Mouse (Mus musculus): ENCODE measurements around the gene Rpl12. TPM values are rescaled to one million over a fixed set of nuclear protein-coding genes. Genes with fewer than 3 reads are reported as not detected.

Gene Rpl12
- total RNA-seq (2014; fragmentation: Nextera tagmentation) (4,306 and 4,312 TPM in 2 replicates), total RNA-seq (2017) (1,968 and 2,280 TPM in 2 replicates), polyA plus RNA-seq (2012) (2,853 and 2,936 TPM in 2 replicates)

DNA sequence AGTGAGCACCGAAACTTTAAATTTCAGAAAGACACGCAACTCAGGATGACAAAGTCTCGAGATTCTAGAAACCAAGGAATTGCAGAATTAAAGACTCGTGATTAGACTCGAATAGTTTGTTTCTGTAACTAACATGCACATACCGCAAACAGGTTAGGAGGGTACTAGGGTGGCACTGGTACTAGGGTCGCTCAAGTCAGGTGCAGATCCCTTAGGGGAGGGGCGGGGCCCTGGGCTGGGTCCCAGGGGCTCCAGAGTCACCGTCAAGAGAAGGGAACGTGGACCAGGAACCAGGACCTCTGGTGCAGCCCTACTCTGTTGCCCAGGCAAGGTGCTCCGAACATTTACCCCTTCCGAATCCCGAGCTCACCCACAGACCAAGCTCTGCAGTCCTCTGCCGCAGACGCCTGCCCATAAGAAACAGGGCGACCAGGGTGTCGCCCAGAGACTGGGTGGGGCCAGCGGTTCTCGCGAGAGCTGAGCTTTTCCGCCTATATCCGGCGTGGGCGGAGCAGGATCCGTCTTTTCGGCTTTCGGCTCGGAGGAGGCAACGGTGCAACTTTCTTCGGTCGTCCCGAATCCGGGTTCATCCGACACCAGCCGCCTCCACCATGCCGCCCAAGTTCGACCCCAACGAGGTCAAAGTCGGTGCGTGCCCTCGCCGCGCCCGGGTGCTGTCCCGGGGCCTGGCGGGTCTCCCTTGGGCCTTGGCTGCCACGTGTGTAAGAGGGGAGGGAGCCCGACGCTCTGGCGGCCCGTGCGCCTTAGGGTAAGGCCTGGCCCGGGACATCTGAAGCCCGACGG, at the start of gene Rpl12, which contains the start of gene Lrsam1:
TSS of gene Rpl12 (plus strand) at position 368 of the 804 bp plus-strand sequence.
TSS of gene Lrsam1 (minus strand) at position 423 of the 804 bp plus-strand sequence.
- no peaks in the 10 kb centered on the region for H3K9me3 ChIP-seq (replicated peaks)
- peaks cover 72% of the 10 kb centered on the region for H3K36me3 ChIP-seq (replicated peaks)
- TF ChIP-seq POLR2AphosphoS5 (IDR thresholded peaks at IDR 0.05; ENCODE audit: insufficient replicate concordance, low read depth, low read length) (peak; percentile 81; the same call in 1 of the 2 replicates), GATA1 (IDR thresholded peaks at IDR 0.05; ENCODE audit: borderline replicate concordance, low read length) (no peak)
- peak; percentile 95 for DNase-seq (ENCODE audit: low spot score)
- peak within 1 kb of the TSS; percentile 84 for H3K4me3 ChIP-seq (ENCODE audit: low read depth, low read length)
- peak; percentile 64 for ATAC-seq (ENCODE audit: extremely low read depth, insufficient number of reproducible peaks, low FRiP score, poor library complexity, severe bottlenecking)
- H3K4me1 ChIP-seq (ENCODE audit: insufficient read depth, low read depth, low read length) = peaks cover 42% of the 10 kb centered on the region
- H3K27me3 ChIP-seq (ENCODE audit: insufficient read depth, low read length) = no peaks in the 10 kb centered on the region

DNA sequence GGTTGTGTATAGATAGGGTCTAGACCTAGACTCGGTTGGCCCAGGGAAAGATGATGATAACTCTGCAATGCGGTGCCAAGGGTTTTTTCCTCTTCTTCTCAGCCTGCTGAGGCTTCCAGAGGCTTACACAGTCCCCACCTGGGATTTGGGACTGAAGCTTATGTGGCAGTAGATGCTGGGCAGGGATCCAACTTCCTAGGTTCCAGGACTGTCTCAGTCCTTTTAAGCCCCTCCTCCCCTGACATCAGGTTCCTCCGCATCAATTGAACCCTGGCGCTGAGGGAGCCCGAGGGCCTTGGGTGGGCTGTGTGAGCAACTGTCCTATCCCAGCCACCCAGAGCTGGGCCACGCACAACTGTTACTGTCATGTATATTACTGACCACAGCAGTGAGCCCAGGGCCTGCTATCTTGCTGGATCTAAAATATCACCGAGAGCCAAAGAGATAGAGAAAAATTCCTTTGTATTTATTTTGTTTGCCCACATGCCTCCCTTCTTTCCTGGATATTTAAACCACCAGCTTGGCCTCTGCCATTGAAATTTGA, 49.6 kb upstream of the Rpl12 start:
- H3K36me3 ChIP-seq (replicated peaks) = no peaks in the 10 kb centered on the region
- TF ChIP-seq TAL1 (conservative IDR thresholded peaks at IDR 0.05; ENCODE audit: low read depth, low read length) (no peak), CTCF (IDR thresholded peaks at IDR 0.05; ENCODE audit: low read depth, low read length) (no peak), POLR2AphosphoS5 (IDR thresholded peaks at IDR 0.05; ENCODE audit: insufficient replicate concordance, low read depth, low read length) (no peak), GATA2 (IDR thresholded peaks at IDR 0.05; ENCODE audit: borderline replicate concordance, low read depth, low read length) (no peak), GATA1 (IDR thresholded peaks at IDR 0.05; ENCODE audit: borderline replicate concordance, low read length) (no peak)
- ATAC-seq (ENCODE audit: extremely low read depth, insufficient number of reproducible peaks, low FRiP score, poor library complexity, severe bottlenecking) (no peak), DNase-seq (ENCODE audit: low spot score) (no peak)
- peaks cover 4% of the 10 kb centered on the region for H3K4me1 ChIP-seq (ENCODE audit: insufficient read depth, low read depth, low read length)
- H3K9me3 ChIP-seq (replicated peaks) = no peaks in the 10 kb centered on the region
- no peak overlapping the region for H3K4me3 ChIP-seq (ENCODE audit: low read depth, low read length)
- H3K27me3 ChIP-seq (ENCODE audit: insufficient read depth, low read length) = peaks cover 52% of the 10 kb centered on the region

DNA sequence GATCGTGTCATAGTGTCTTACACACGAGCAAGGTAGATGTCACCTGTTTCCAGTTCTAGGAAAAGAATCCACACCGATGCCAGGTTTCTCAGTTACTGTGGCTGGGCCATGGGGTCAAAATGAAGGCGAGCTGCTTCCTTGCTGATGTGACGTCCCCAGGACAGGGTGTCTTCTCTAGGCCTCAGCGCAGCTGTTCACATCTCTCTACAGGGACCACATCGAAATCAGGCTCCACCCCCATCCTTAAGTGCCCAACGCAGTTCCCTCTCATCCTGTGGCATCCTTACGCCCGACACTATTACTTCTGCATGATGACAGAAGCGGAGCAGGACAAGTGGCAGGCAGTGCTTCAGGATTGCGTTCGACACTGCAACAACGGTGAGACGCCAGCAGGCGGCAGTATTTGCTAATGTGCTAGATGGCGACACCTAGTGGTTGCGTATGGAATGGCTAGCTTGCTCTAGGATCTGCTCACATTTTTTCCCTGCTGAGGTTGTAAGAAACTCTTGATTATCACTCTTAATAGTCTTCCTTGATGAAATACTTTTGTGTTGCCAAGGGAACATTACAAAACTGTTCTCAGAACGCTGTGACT, 49.1 kb upstream of the Rpl12 start:
- TF ChIP-seq CTCF (IDR thresholded peaks at IDR 0.05; ENCODE audit: low read depth, low read length) = peak; percentile 100
- no peak for TF ChIP-seq GATA1 (IDR thresholded peaks at IDR 0.05; ENCODE audit: borderline replicate concordance, low read length)
- TF ChIP-seq TAL1 (conservative IDR thresholded peaks at IDR 0.05; ENCODE audit: low read depth, low read length) = no peak
- H3K4me3 ChIP-seq (ENCODE audit: low read depth, low read length) = no peak overlapping the region

DNA sequence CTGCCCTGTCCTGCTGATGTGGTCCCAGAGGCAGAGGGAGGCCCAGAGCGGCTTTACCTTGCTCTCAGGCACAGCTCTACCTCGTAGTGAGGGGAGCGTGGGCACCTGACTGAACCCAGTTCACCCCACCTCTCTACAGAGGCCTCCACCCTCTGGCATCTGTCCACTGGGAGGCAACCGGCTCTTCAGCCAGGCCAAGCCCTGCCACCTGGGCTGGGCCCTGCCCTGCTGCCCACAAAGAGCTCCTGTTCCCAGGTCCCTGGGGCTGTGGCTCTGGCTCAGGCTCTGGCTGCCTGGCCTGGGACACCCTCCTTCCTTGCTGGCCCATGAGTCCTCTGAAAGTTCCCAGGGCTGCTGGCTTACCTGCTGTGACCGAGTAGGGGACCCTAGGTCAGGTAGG, 47.0 kb upstream of the Rpl12 start:
- no peak for ATAC-seq (ENCODE audit: extremely low read depth, insufficient number of reproducible peaks, low FRiP score, poor library complexity, severe bottlenecking)
- TF ChIP-seq GATA2 (IDR thresholded peaks at IDR 0.05; ENCODE audit: borderline replicate concordance, low read depth, low read length) (no peak), GATA1 (IDR thresholded peaks at IDR 0.05; ENCODE audit: borderline replicate concordance, low read length) (no peak), TAL1 (conservative IDR thresholded peaks at IDR 0.05; ENCODE audit: low read depth, low read length) (no peak), CTCF (IDR thresholded peaks at IDR 0.05; ENCODE audit: low read depth, low read length) (no peak), POLR2AphosphoS5 (IDR thresholded peaks at IDR 0.05; ENCODE audit: insufficient replicate concordance, low read depth, low read length) (no peak)
- H3K4me1 ChIP-seq (ENCODE audit: insufficient read depth, low read depth, low read length) = peaks cover 13% of the 10 kb centered on the region
- H3K4me3 ChIP-seq (ENCODE audit: low read depth, low read length) = no peak overlapping the region
- no peaks in the 10 kb centered on the region for H3K9me3 ChIP-seq (replicated peaks)
- no peaks in the 10 kb centered on the region for H3K36me3 ChIP-seq (replicated peaks)
- no peak for DNase-seq (ENCODE audit: low spot score)
- peaks cover 48% of the 10 kb centered on the region for H3K27me3 ChIP-seq (ENCODE audit: insufficient read depth, low read length)

More for the DNA sequence above, 49.1 kb upstream of the Rpl12 start:
- H3K9me3 ChIP-seq (replicated peaks) = no peaks in the 10 kb centered on the region
- H3K4me1 ChIP-seq (ENCODE audit: insufficient read depth, low read depth, low read length) = peaks cover 7% of the 10 kb centered on the region
- H3K36me3 ChIP-seq (replicated peaks) = no peaks in the 10 kb centered on the region
- peaks cover 47% of the 10 kb centered on the region for H3K27me3 ChIP-seq (ENCODE audit: insufficient read depth, low read length)
- no peak for ATAC-seq (ENCODE audit: extremely low read depth, insufficient number of reproducible peaks, low FRiP score, poor library complexity, severe bottlenecking)
- DNase-seq (ENCODE audit: low spot score) = peak; percentile 71

DNA sequence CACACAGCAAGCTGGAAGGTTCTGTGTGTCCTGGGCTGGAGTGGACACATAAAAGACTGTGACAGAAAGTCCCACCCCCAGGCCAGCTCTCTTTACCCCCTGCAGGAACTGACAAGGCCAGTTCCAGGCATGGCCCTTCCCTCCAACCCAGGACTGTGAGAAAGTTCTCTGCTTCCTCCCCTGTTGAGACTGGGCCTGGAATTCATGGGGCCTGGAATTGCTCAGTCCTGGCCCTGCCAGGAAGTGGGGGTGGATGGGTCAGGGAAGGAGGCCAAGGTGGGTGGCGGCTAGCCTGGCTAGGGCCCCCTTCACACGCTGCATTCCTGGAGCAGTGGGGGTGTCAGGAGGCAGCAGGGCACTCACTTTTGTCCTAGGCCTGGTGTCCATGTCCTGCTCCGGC, 46.5 kb upstream of the Rpl12 start:
- TF ChIP-seq GATA2 (IDR thresholded peaks at IDR 0.05; ENCODE audit: borderline replicate concordance, low read depth, low read length) = no peak
- TF ChIP-seq GATA1 (IDR thresholded peaks at IDR 0.05; ENCODE audit: borderline replicate concordance, low read length) = no peak
- TF ChIP-seq CTCF (IDR thresholded peaks at IDR 0.05; ENCODE audit: low read depth, low read length) = no peak
- no peak for TF ChIP-seq TAL1 (conservative IDR thresholded peaks at IDR 0.05; ENCODE audit: low read depth, low read length)
- TF ChIP-seq POLR2AphosphoS5 (IDR thresholded peaks at IDR 0.05; ENCODE audit: insufficient replicate concordance, low read depth, low read length) = no peak
- H3K4me3 ChIP-seq (ENCODE audit: low read depth, low read length) = no peak overlapping the region
- no peaks in the 10 kb centered on the region for H3K36me3 ChIP-seq (replicated peaks)
- no peaks in the 10 kb centered on the region for H3K9me3 ChIP-seq (replicated peaks)
- DNase-seq (ENCODE audit: low spot score) = no peak
- peaks cover 13% of the 10 kb centered on the region for H3K4me1 ChIP-seq (ENCODE audit: insufficient read depth, low read depth, low read length)
- peaks cover 50% of the 10 kb centered on the region for H3K27me3 ChIP-seq (ENCODE audit: insufficient read depth, low read length)
- no peak for ATAC-seq (ENCODE audit: extremely low read depth, insufficient number of reproducible peaks, low FRiP score, poor library complexity, severe bottlenecking)

DNA sequence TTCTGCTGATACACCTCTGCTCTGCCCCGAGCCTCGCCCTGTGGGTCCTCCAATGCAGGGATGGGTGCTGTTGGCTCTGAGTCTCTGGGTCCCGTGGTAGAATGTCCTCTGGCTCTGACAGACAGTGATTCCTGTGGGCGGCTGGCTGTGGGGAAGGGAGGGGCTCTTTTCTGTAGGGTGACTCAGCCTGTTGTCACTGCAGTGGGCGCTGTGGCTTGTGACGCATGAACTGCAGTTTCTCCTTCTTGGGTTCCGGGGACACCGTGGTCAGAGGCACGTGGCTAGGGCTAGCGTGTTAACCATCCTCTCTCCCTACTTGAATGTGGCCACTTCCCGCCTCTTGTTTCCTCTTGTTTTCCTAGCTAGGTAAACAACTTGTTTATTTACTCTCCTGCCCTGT, 43.8 kb upstream of the Rpl12 start:
- H3K9me3 ChIP-seq (replicated peaks) = no peaks in the 10 kb centered on the region
- peaks cover 59% of the 10 kb centered on the region for H3K27me3 ChIP-seq (ENCODE audit: insufficient read depth, low read length)
- no peaks in the 10 kb centered on the region for H3K36me3 ChIP-seq (replicated peaks)
- DNase-seq (ENCODE audit: low spot score) (peak; percentile 59), ATAC-seq (ENCODE audit: extremely low read depth, insufficient number of reproducible peaks, low FRiP score, poor library complexity, severe bottlenecking) (peak; percentile 60)
- peaks cover 10% of the 10 kb centered on the region for H3K4me1 ChIP-seq (ENCODE audit: insufficient read depth, low read depth, low read length)
- no peak overlapping the region for H3K4me3 ChIP-seq (ENCODE audit: low read depth, low read length)
- TF ChIP-seq GATA1 (IDR thresholded peaks at IDR 0.05; ENCODE audit: borderline replicate concordance, low read length) (no peak), POLR2AphosphoS5 (IDR thresholded peaks at IDR 0.05; ENCODE audit: insufficient replicate concordance, low read depth, low read length) (no peak), GATA2 (IDR thresholded peaks at IDR 0.05; ENCODE audit: borderline replicate concordance, low read depth, low read length) (no peak), CTCF (IDR thresholded peaks at IDR 0.05; ENCODE audit: low read depth, low read length) (no peak), TAL1 (conservative IDR thresholded peaks at IDR 0.05; ENCODE audit: low read depth, low read length) (no peak)
